Mouse (Mus musculus) liver, adult 2 months (tissue): ENCODE data around the gene Olfr1085.

Source experiments
- CTCF ChIP-seq: fragments of 200-500 bp; IDR thresholded peaks from 2 replicates; pipeline ENCODE4 v1.5.1; 2011; ENCODE audit warnings: low read depth, low read length, control low read depth
- POLR2A ChIP-seq: fragments of 200-500 bp; IDR thresholded peaks from 2 replicates; pipeline ENCODE4 v1.6.1; 2011; ENCODE audit warnings: low read length, control low read depth; ENCODE audit not compliant: insufficient read depth; ENCODE audit errors: extremely low read depth

GRCm38 (mm10) chr2:86661919-86662318, at the start of gene Olfr1085:
- TF ChIP-seq CTCF (no peak), POLR2A (no peak)
